Mouse (Mus musculus) adrenal gland, adult 8-10 months (tissue): ENCODE measurements around the gene Apoa2. TPM values are rescaled to one million over a fixed set of nuclear protein-coding genes. Genes with fewer than 3 reads are reported as not detected.

ENCODE experiments used
- DNase-seq: peaks from one replicate; pipeline ENCODE4 v3.0.0; 2022
- total RNA-seq, 4 experiments: library from RNA; stranded (reverse); gene quantifications; 2 replicates each; pipeline ENCODE4 v1.2.4; 2022

Gene Apoa2
- total RNA-seq, 4 experiments from 2014 or later: 2.0 to 6.4 (median 4.3) TPM

- no peak for DNase-seq
These were observed 19.0 kb upstream of the Apoa2 start for GRCm38 (mm10) chr1:171205704-171206493.

- DNase-seq: no peak
These were observed 15.4 kb upstream of the Apoa2 start for GRCm38 (mm10) chr1:171209409-171209808.

- DNase-seq: no peak
These were observed 12.0 kb upstream of the Apoa2 start for GRCm38 (mm10) chr1:171212854-171213253.

GRCm38 (mm10) chr1:171213801-171214496, 10.9 kb upstream of the Apoa2 start, which contains the start of gene Nr1i3:
Nr1i3 (plus strand) TSS chr1:171213970.
- no peak for DNase-seq

GRCm38 (mm10) chr1:171216241-171216955, 8.5 kb upstream of the Apoa2 start:
- DNase-seq: no peak

- DNase-seq: peak; percentile 78
These were observed 4.0 kb upstream of the Apoa2 start for GRCm38 (mm10) chr1:171220871-171221270.

- no peak for DNase-seq
These were observed 3.3 kb upstream of the Apoa2 start for GRCm38 (mm10) chr1:171221281-171222193.

GRCm38 (mm10) chr1:171222238-171223155, 2.4 kb upstream of the Apoa2 start, which contains the start of gene Tomm40l:
Tomm40l (minus strand) TSS chr1:171222514.
- DNase-seq: peak; percentile 99

- no peak for DNase-seq
These were observed 1.7 kb upstream of the Apoa2 start for GRCm38 (mm10) chr1:171223168-171223567.

GRCm38 (mm10) chr1:171223796-171224195, 1.1 kb upstream of the Apoa2 start:
- peak; percentile 82 for DNase-seq

- no peak for DNase-seq
These were observed 1.9 kb downstream of the Apoa2 start for GRCm38 (mm10) chr1:171226780-171227179.

- DNase-seq: no peak
These were observed 3.0 kb downstream of the Apoa2 start for GRCm38 (mm10) chr1:171227879-171228278.

- no peak for DNase-seq
These were observed 4.9 kb downstream of the Apoa2 start for GRCm38 (mm10) chr1:171229750-171230149.

GRCm38 (mm10) chr1:171230215-171230614, 5.4 kb downstream of the Apoa2 start:
- DNase-seq: no peak

- no peak for DNase-seq
These were observed 7.0 kb downstream of the Apoa2 start for GRCm38 (mm10) chr1:171231844-171232243.

- DNase-seq: no peak
These were observed 7.5 kb downstream of the Apoa2 start for GRCm38 (mm10) chr1:171232348-171232747.

- DNase-seq: no peak
These were observed 8.2 kb downstream of the Apoa2 start for GRCm38 (mm10) chr1:171232800-171233730.

- DNase-seq: no peak
These were observed 9.3 kb downstream of the Apoa2 start, which contains the start of gene Fcer1g for GRCm38 (mm10) chr1:171234126-171234525. Fcer1g (minus strand) TSS chr1:171234365.

- no peak for DNase-seq
These were observed 9.7 kb downstream of the Apoa2 start for GRCm38 (mm10) chr1:171234538-171234937.
